Comparison of ENCODE assay signal across 15 mouse cellular contexts in the genomic region with DNA sequence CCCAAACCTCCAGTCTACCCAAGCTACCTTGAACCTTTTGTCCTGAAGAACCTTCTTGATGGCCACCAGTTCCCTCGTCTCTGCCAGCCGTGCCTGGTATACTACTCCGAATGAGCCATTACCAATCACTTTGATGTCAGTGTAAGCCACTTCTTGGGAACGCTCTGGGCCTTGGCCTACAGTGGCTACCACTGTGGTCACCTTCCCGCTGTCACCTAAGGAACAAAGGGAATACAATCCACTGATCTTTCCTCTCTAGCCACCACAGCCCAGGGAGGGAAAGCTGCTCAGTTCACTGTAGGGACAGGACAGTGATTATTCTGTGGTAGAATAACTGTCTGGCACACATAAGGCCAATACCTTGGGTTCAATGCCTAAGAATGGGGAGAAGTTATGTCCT. TPM values are rescaled to one million over a fixed set of nuclear protein-coding genes. Genes with fewer than 3 reads are reported as not detected.
DNase-seq lines count a peak whose midpoint lies in the region; ATAC-seq and TF ChIP-seq lines count a peak whose summit lies in the region.
"Had no signal": no experiment of that assay in that cellular context is flagged by ENCODE, and none has a peak within 500 bp of the region (broad histone marks: within the 10 kb centered on the region; RNA-seq: fewer than 3 reads in every experiment).

No protein-coding gene starts in this region.

- DNase-seq in cerebellum, adult 11-12 months, result peak; percentile 47
- no peak for DNase-seq in hindbrain, embryonic 10.5 days (ENCODE audit: low spot score)
- no peak for DNase-seq in midbrain, postnatal 0 days (ENCODE audit: low spot score)
- no peak for DNase-seq in right cerebral cortex, adult 2 months (ENCODE audit: low spot score in 2 of 2)
- DNase-seq: gastrocnemius, adult 2 months; heart, postnatal 36 days; kidney, postnatal 14 days; thymus, postnatal 14 days had no signal

- no peak for ATAC-seq in cerebellum, adult (ENCODE audit: insufficient number of reproducible peaks, low FRiP score, low TSS enrichment)
- no peak for ATAC-seq in hindbrain, embryonic 16.5 days
- no peak for ATAC-seq in midbrain, embryonic 12.5 days (ENCODE audit: low FRiP score, low read depth)
- no peak for ATAC-seq in midbrain, postnatal 0 days (ENCODE audit: low FRiP score)
- no peak for ATAC-seq in neural tube, embryonic 15.5 days (ENCODE audit: low FRiP score)

- no peak overlapping the region for H3K4me2 ChIP-seq in hindbrain, embryonic 16.5 days (ENCODE audit: low read length)
- H3K4me2 ChIP-seq in midbrain, embryonic 12.5 days (replicated peaks), result 0 out of 2 replicates have a peak overlapping the region, but pooled peaks have one; percentile 74
- H3K4me2 ChIP-seq in midbrain, postnatal 0 days (ENCODE audit: low read depth, low read length, poor library complexity, severe bottlenecking), result no peak overlapping the region
- 0 out of 2 replicates have a peak overlapping the region, but pooled peaks have one; percentile 80 for H3K4me2 ChIP-seq in neural tube, embryonic 15.5 days

- H3K27me3 ChIP-seq in hindbrain, embryonic 10.5 days (ENCODE audit: insufficient read depth, poor library complexity, severe bottlenecking), result no peaks in the 10 kb centered on the region
- H3K27me3 ChIP-seq in hindbrain, embryonic 16.5 days (replicated peaks; ENCODE audit: control insufficient read depth, insufficient read depth, low read length), result no peaks in the 10 kb centered on the region
- no peaks in the 10 kb centered on the region for H3K27me3 ChIP-seq in midbrain, embryonic 12.5 days
- H3K27me3 ChIP-seq in midbrain, postnatal 0 days (ENCODE audit: insufficient read depth, low read length), result no peaks in the 10 kb centered on the region
- H3K27me3 ChIP-seq in neural tube, embryonic 15.5 days (replicated peaks), result no peaks in the 10 kb centered on the region
- H3K27me3 ChIP-seq: embryonic facial prominence, embryonic 15.5 days had no signal

- TF ChIP-seq CTCF in midbrain, postnatal 0 days (IDR thresholded peaks at IDR 0.05), result no peak

- peaks cover 36% of the 10 kb centered on the region for H3K4me1 ChIP-seq in hindbrain, embryonic 10.5 days (replicated peaks)
- peaks cover 28% of the 10 kb centered on the region for H3K4me1 ChIP-seq in hindbrain, embryonic 16.5 days (ENCODE audit: control insufficient read depth, insufficient read depth, low read depth, low read length)
- H3K4me1 ChIP-seq in midbrain, embryonic 12.5 days, result peaks cover 38% of the 10 kb centered on the region
- H3K4me1 ChIP-seq in midbrain, postnatal 0 days (ENCODE audit: insufficient read depth, low read length), result peaks cover 10% of the 10 kb centered on the region; the same call in 1 of the 2 replicates
- H3K4me1 ChIP-seq in neural tube, embryonic 15.5 days, result peaks cover 42% of the 10 kb centered on the region

- H3K9ac ChIP-seq in hindbrain, embryonic 16.5 days (ENCODE audit: low read depth, low read length), result no peak overlapping the region; the same call in 1 of the 2 replicates
- H3K9ac ChIP-seq in midbrain, embryonic 12.5 days (replicated peaks), result peak overlapping the region; percentile 99; the same call in 1 of the 2 replicates
- H3K9ac ChIP-seq in midbrain, postnatal 0 days (replicated peaks; ENCODE audit: low read length, poor library complexity, severe bottlenecking), result no peak overlapping the region
- no peak overlapping the region for H3K9ac ChIP-seq in neural tube, embryonic 15.5 days (replicated peaks)

- no peaks in the 10 kb centered on the region for H3K9me3 ChIP-seq in hindbrain, embryonic 10.5 days
- no peaks in the 10 kb centered on the region for H3K9me3 ChIP-seq in hindbrain, embryonic 16.5 days (ENCODE audit: control insufficient read depth, low read length)
- no peaks in the 10 kb centered on the region for H3K9me3 ChIP-seq in midbrain, embryonic 12.5 days
- H3K9me3 ChIP-seq in midbrain, postnatal 0 days (ENCODE audit: low read length), result no peaks in the 10 kb centered on the region
- H3K9me3 ChIP-seq in neural tube, embryonic 15.5 days (replicated peaks), result no peaks in the 10 kb centered on the region
- H3K9me3 ChIP-seq: embryonic facial prominence, embryonic 15.5 days had no signal

- no peak overlapping the region for H3K27ac ChIP-seq in hindbrain, embryonic 10.5 days
- H3K27ac ChIP-seq in hindbrain, embryonic 16.5 days (ENCODE audit: low read depth, low read length), result no peak overlapping the region
- no peak overlapping the region for H3K27ac ChIP-seq in midbrain, embryonic 12.5 days (replicated peaks)
- no peak overlapping the region for H3K27ac ChIP-seq in midbrain, postnatal 0 days (ENCODE audit: low read depth, low read length)
- H3K27ac ChIP-seq in neural tube, embryonic 15.5 days (replicated peaks), result no peak overlapping the region
- H3K27ac ChIP-seq: embryonic facial prominence, embryonic 15.5 days; left cerebral cortex, adult 2 months; macrophage had no signal

- 97% methylated on average over 5 of the region's 5 CpGs for WGBS in hindbrain, embryonic 10.5 days
- 90% methylated on average over 5 of the region's 5 CpGs for WGBS in hindbrain, embryonic 16.5 days
- WGBS in midbrain, embryonic 12.5 days, result 88% methylated on average over 5 of the region's 5 CpGs
- 93% methylated on average over 5 of the region's 5 CpGs for WGBS in midbrain, postnatal 0 days
- WGBS in neural tube, embryonic 15.5 days, result 90% methylated on average over 5 of the region's 5 CpGs

- H3K36me3 ChIP-seq in hindbrain, embryonic 10.5 days, result peaks cover 52% of the 10 kb centered on the region
- H3K36me3 ChIP-seq in hindbrain, embryonic 16.5 days (ENCODE audit: control insufficient read depth, insufficient read depth, low read length), result peaks cover 32% of the 10 kb centered on the region
- peaks cover 50% of the 10 kb centered on the region for H3K36me3 ChIP-seq in midbrain, embryonic 12.5 days
- H3K36me3 ChIP-seq in midbrain, postnatal 0 days (ENCODE audit: insufficient read depth, low read length), result peaks cover 30% of the 10 kb centered on the region
- peaks cover 43% of the 10 kb centered on the region for H3K36me3 ChIP-seq in neural tube, embryonic 15.5 days

- peak overlapping the region; percentile 98; the same call in 1 of the 2 replicates for H3K4me3 ChIP-seq in hindbrain, embryonic 10.5 days
- no peak overlapping the region for H3K4me3 ChIP-seq in hindbrain, embryonic 16.5 days (ENCODE audit: low read length)
- no peak overlapping the region for H3K4me3 ChIP-seq in midbrain, embryonic 12.5 days
- no peak overlapping the region for H3K4me3 ChIP-seq in midbrain, postnatal 0 days (ENCODE audit: low read depth, low read length)
- H3K4me3 ChIP-seq in neural tube, embryonic 15.5 days (replicated peaks), result no peak overlapping the region
- H3K4me3 ChIP-seq: left cerebral cortex, adult 2 months had no signal

RNA-seq across cellular contexts. Expression of gene Gsk3a, which starts 2.1 kb away (rescaled TPM):
- polyA plus RNA-seq in hindbrain, embryonic 10.5 days (2016; fragmentation: Nextera tagmentation; extraction: Ambion mirVana), result 11.6 and 12.5 TPM in 2 replicates
- 13.0 and 16.4 TPM in 2 replicates for polyA plus RNA-seq in hindbrain, embryonic 16.5 days (2015; fragmentation: Nextera tagmentation; extraction: Ambion mirVana)
- polyA plus RNA-seq in midbrain, embryonic 12.5 days (2016; fragmentation: Nextera tagmentation; extraction: Ambion mirVana), result 17.9 and 19.0 TPM in 2 replicates
- 155 and 169 TPM in 2 replicates for total RNA-seq in midbrain, postnatal 0 days (2014; rRNA removed)
- 20.3 and 20.6 TPM in 2 replicates for polyA plus RNA-seq in midbrain, postnatal 0 days (2015; fragmentation: Nextera tagmentation; extraction: Ambion mirVana)
- 16.0 and 16.3 TPM in 2 replicates for polyA plus RNA-seq in neural tube, embryonic 15.5 days (2015; fragmentation: Nextera tagmentation; extraction: Ambion mirVana)

RNA-seq across cellular contexts. Expression of gene Zfp526, which starts 14.3 kb away (rescaled TPM):
- 2.5 and 3.0 TPM in 2 replicates for polyA plus RNA-seq in hindbrain, embryonic 10.5 days (2016; fragmentation: Nextera tagmentation; extraction: Ambion mirVana)
- polyA plus RNA-seq in hindbrain, embryonic 16.5 days (2015; fragmentation: Nextera tagmentation; extraction: Ambion mirVana), result 1.6 and 1.8 TPM in 2 replicates
- 2.3 and 2.5 TPM in 2 replicates for polyA plus RNA-seq in midbrain, embryonic 12.5 days (2016; fragmentation: Nextera tagmentation; extraction: Ambion mirVana)
- total RNA-seq in midbrain, postnatal 0 days (2014; rRNA removed), result 8.1 and 9.5 TPM in 2 replicates
- 0.94 and 1.0 TPM in 2 replicates for polyA plus RNA-seq in midbrain, postnatal 0 days (2015; fragmentation: Nextera tagmentation; extraction: Ambion mirVana)
- polyA plus RNA-seq in neural tube, embryonic 15.5 days (2015; fragmentation: Nextera tagmentation; extraction: Ambion mirVana), result 1.7 and 2.3 TPM in 2 replicates

RNA-seq across cellular contexts. Expression of gene Erf, which starts 15.0 kb away (rescaled TPM):
- polyA plus RNA-seq in hindbrain, embryonic 10.5 days (2016; fragmentation: Nextera tagmentation; extraction: Ambion mirVana), result 8.0 and 8.6 TPM in 2 replicates
- polyA plus RNA-seq in hindbrain, embryonic 16.5 days (2015; fragmentation: Nextera tagmentation; extraction: Ambion mirVana), result 3.7 and 4.3 TPM in 2 replicates
- 8.8 and 10.0 TPM in 2 replicates for polyA plus RNA-seq in midbrain, embryonic 12.5 days (2016; fragmentation: Nextera tagmentation; extraction: Ambion mirVana)
- 15.8 TPM in 2 replicates for total RNA-seq in midbrain, postnatal 0 days (2014; rRNA removed)
- 2.2 and 3.0 TPM in 2 replicates for polyA plus RNA-seq in midbrain, postnatal 0 days (2015; fragmentation: Nextera tagmentation; extraction: Ambion mirVana)
- polyA plus RNA-seq in neural tube, embryonic 15.5 days (2015; fragmentation: Nextera tagmentation; extraction: Ambion mirVana), result 3.7 and 6.5 TPM in 2 replicates

RNA-seq across cellular contexts. Expression of gene Dedd2, which starts 15.1 kb away (rescaled TPM):
- polyA plus RNA-seq in hindbrain, embryonic 10.5 days (2016; fragmentation: Nextera tagmentation; extraction: Ambion mirVana), result 10.2 and 11.2 TPM in 2 replicates
- polyA plus RNA-seq in hindbrain, embryonic 16.5 days (2015; fragmentation: Nextera tagmentation; extraction: Ambion mirVana), result 14.2 and 14.8 TPM in 2 replicates
- 11.7 and 12.2 TPM in 2 replicates for polyA plus RNA-seq in midbrain, embryonic 12.5 days (2016; fragmentation: Nextera tagmentation; extraction: Ambion mirVana)
- 25.9 and 27.8 TPM in 2 replicates for total RNA-seq in midbrain, postnatal 0 days (2014; rRNA removed)
- 17.7 and 18.7 TPM in 2 replicates for polyA plus RNA-seq in midbrain, postnatal 0 days (2015; fragmentation: Nextera tagmentation; extraction: Ambion mirVana)
- 16.7 and 17.7 TPM in 2 replicates for polyA plus RNA-seq in neural tube, embryonic 15.5 days (2015; fragmentation: Nextera tagmentation; extraction: Ambion mirVana)

RNA-seq across cellular contexts. Expression of gene Cic, which starts 32.0 kb away (rescaled TPM):
- 23.2 and 23.5 TPM in 2 replicates for polyA plus RNA-seq in hindbrain, embryonic 10.5 days (2016; fragmentation: Nextera tagmentation; extraction: Ambion mirVana)
- 31.0 and 36.4 TPM in 2 replicates for polyA plus RNA-seq in hindbrain, embryonic 16.5 days (2015; fragmentation: Nextera tagmentation; extraction: Ambion mirVana)
- 39.4 and 40.8 TPM in 2 replicates for polyA plus RNA-seq in midbrain, embryonic 12.5 days (2016; fragmentation: Nextera tagmentation; extraction: Ambion mirVana)
- total RNA-seq in midbrain, postnatal 0 days (2014; rRNA removed), result 145 and 146 TPM in 2 replicates
- 26.8 and 31.9 TPM in 2 replicates for polyA plus RNA-seq in midbrain, postnatal 0 days (2015; fragmentation: Nextera tagmentation; extraction: Ambion mirVana)
- polyA plus RNA-seq in neural tube, embryonic 15.5 days (2015; fragmentation: Nextera tagmentation; extraction: Ambion mirVana), result 33.3 and 37.2 TPM in 2 replicates

Comparison
In these comparisons a context has a peak if more than half of its experiments do, and no peak if none do; other contexts are left out.
1. H3K4me2 ChIP-seq: peak in midbrain, embryonic 12.5 days (single experiment) and neural tube, embryonic 15.5 days (single experiment); none in hindbrain, embryonic 16.5 days (single experiment) and midbrain, postnatal 0 days (single experiment).